Mouse (Mus musculus): ENCODE measurements around the gene Aimp2. TPM values are rescaled to one million over a fixed set of nuclear protein-coding genes. Genes with fewer than 3 reads are reported as not detected.
A peak's percentile ranks its signal among the peaks of the same experiment; 100 is the strongest.

Gene Aimp2
- polyA plus RNA-seq, 1 experiment: 130 TPM

- Histone ChIP-seq H3K9me3 (replicated peaks; ENCODE audit: control insufficient read depth, insufficient read depth, low read length, poor library complexity, severe bottlenecking) (no peaks in the 10 kb centered on the region), H3K36me3 (ENCODE audit: control insufficient read depth, insufficient read depth, low read length, poor library complexity, severe bottlenecking) (peaks cover 37% of the 10 kb centered on the region), H3K27ac (ENCODE audit: insufficient read depth, low read length) (no peak overlapping the region), H3K9ac (ENCODE audit: low read depth, poor library complexity, severe bottlenecking) (no peak overlapping the region), H3K27me3 (ENCODE audit: control insufficient read depth, insufficient read depth, low read length, poor library complexity, severe bottlenecking) (no peaks in the 10 kb centered on the region), H3K4me1 (ENCODE audit: control insufficient read depth, insufficient read depth, low read length) (no peaks in the 10 kb centered on the region), H3K4me3 (ENCODE audit: low read depth, low read length) (no peak overlapping the region)
- TF ChIP-seq CTCF (IDR thresholded peaks at IDR 0.05; ENCODE audit: low read depth, low read length) (no peak), POLR2A (IDR thresholded peaks at IDR 0.05; ENCODE audit: insufficient read depth, low read length) (no peak), EP300 (IDR thresholded peaks at IDR 0.05; ENCODE audit: insufficient read depth, low read depth, low read length) (no peak)
These were observed 6.6 kb upstream of the Aimp2 start for GRCm38 (mm10) chr5:143916221-143916620.

- H3K9ac ChIP-seq (ENCODE audit: low read depth, poor library complexity, severe bottlenecking): peak overlapping the region; percentile 31
- H3K4me1 ChIP-seq (ENCODE audit: control insufficient read depth, insufficient read depth, low read length): no peaks in the 10 kb centered on the region
- no peaks in the 10 kb centered on the region for H3K27me3 ChIP-seq (ENCODE audit: control insufficient read depth, insufficient read depth, low read length, poor library complexity, severe bottlenecking)
- H3K36me3 ChIP-seq (ENCODE audit: control insufficient read depth, insufficient read depth, low read length, poor library complexity, severe bottlenecking): peaks cover 14% of the 10 kb centered on the region
- peak overlapping the region; percentile 75 for H3K4me3 ChIP-seq (ENCODE audit: low read depth, low read length)
- TF ChIP-seq POLR2A (IDR thresholded peaks at IDR 0.05; ENCODE audit: insufficient read depth, low read length) (no peak), EP300 (IDR thresholded peaks at IDR 0.05; ENCODE audit: insufficient read depth, low read depth, low read length) (no peak), CTCF (IDR thresholded peaks at IDR 0.05; ENCODE audit: low read depth, low read length) (no peak)
- H3K27ac ChIP-seq (ENCODE audit: insufficient read depth, low read length): no peak overlapping the region
- no peaks in the 10 kb centered on the region for H3K9me3 ChIP-seq (replicated peaks; ENCODE audit: control insufficient read depth, insufficient read depth, low read length, poor library complexity, severe bottlenecking)
These were observed 721 bp downstream of the Aimp2 start for GRCm38 (mm10) chr5:143908926-143909325.

- H3K36me3 ChIP-seq (ENCODE audit: control insufficient read depth, insufficient read depth, low read length, poor library complexity, severe bottlenecking): peaks cover 29% of the 10 kb centered on the region
- H3K27me3 ChIP-seq (ENCODE audit: control insufficient read depth, insufficient read depth, low read length, poor library complexity, severe bottlenecking): no peaks in the 10 kb centered on the region
- H3K4me1 ChIP-seq (ENCODE audit: control insufficient read depth, insufficient read depth, low read length): no peaks in the 10 kb centered on the region
- H3K9ac ChIP-seq (ENCODE audit: low read depth, poor library complexity, severe bottlenecking): no peak overlapping the region
- no peak overlapping the region for H3K27ac ChIP-seq (ENCODE audit: insufficient read depth, low read length)
- TF ChIP-seq POLR2A (IDR thresholded peaks at IDR 0.05; ENCODE audit: insufficient read depth, low read length) (no peak), EP300 (IDR thresholded peaks at IDR 0.05; ENCODE audit: insufficient read depth, low read depth, low read length) (no peak), CTCF (IDR thresholded peaks at IDR 0.05; ENCODE audit: low read depth, low read length) (no peak)
- no peaks in the 10 kb centered on the region for H3K9me3 ChIP-seq (replicated peaks; ENCODE audit: control insufficient read depth, insufficient read depth, low read length, poor library complexity, severe bottlenecking)
- no peak overlapping the region for H3K4me3 ChIP-seq (ENCODE audit: low read depth, low read length)
These were observed 3.2 kb downstream of the Aimp2 start for GRCm38 (mm10) chr5:143906429-143906828.

- H3K9me3 ChIP-seq (replicated peaks; ENCODE audit: control insufficient read depth, insufficient read depth, low read length, poor library complexity, severe bottlenecking): no peaks in the 10 kb centered on the region
These were observed 5.8 kb downstream of the Aimp2 start for GRCm38 (mm10) chr5:143903813-143904212.

GRCm38 (mm10) chr5:143902111-143902510 lies 7.5 kb downstream of the Aimp2 start:
- Histone ChIP-seq H3K27me3 (ENCODE audit: control insufficient read depth, insufficient read depth, low read length, poor library complexity, severe bottlenecking) (no peaks in the 10 kb centered on the region), H3K27ac (ENCODE audit: insufficient read depth, low read length) (no peak overlapping the region), H3K36me3 (ENCODE audit: control insufficient read depth, insufficient read depth, low read length, poor library complexity, severe bottlenecking) (peaks cover 30% of the 10 kb centered on the region), H3K9ac (ENCODE audit: low read depth, poor library complexity, severe bottlenecking) (no peak overlapping the region), H3K4me1 (ENCODE audit: control insufficient read depth, insufficient read depth, low read length) (no peaks in the 10 kb centered on the region), H3K9me3 (replicated peaks; ENCODE audit: control insufficient read depth, insufficient read depth, low read length, poor library complexity, severe bottlenecking) (no peaks in the 10 kb centered on the region), H3K4me3 (ENCODE audit: low read depth, low read length) (no peak overlapping the region)
- TF ChIP-seq EP300 (IDR thresholded peaks at IDR 0.05; ENCODE audit: insufficient read depth, low read depth, low read length): no peak
- no peak for TF ChIP-seq CTCF (IDR thresholded peaks at IDR 0.05; ENCODE audit: low read depth, low read length)
- TF ChIP-seq POLR2A (IDR thresholded peaks at IDR 0.05; ENCODE audit: insufficient read depth, low read length): no peak

More at GRCm38 (mm10) chr5:143903813-143904212, 5.8 kb downstream of the Aimp2 start:
- Histone ChIP-seq H3K36me3 (ENCODE audit: control insufficient read depth, insufficient read depth, low read length, poor library complexity, severe bottlenecking) (peaks cover 30% of the 10 kb centered on the region), H3K4me3 (ENCODE audit: low read depth, low read length) (no peak overlapping the region), H3K9ac (ENCODE audit: low read depth, poor library complexity, severe bottlenecking) (no peak overlapping the region), H3K27me3 (ENCODE audit: control insufficient read depth, insufficient read depth, low read length, poor library complexity, severe bottlenecking) (no peaks in the 10 kb centered on the region), H3K27ac (ENCODE audit: insufficient read depth, low read length) (no peak overlapping the region), H3K4me1 (ENCODE audit: control insufficient read depth, insufficient read depth, low read length) (no peaks in the 10 kb centered on the region)
- no peak for TF ChIP-seq POLR2A (IDR thresholded peaks at IDR 0.05; ENCODE audit: insufficient read depth, low read length)
- no peak for TF ChIP-seq CTCF (IDR thresholded peaks at IDR 0.05; ENCODE audit: low read depth, low read length)
- no peak for TF ChIP-seq EP300 (IDR thresholded peaks at IDR 0.05; ENCODE audit: insufficient read depth, low read depth, low read length)

- Histone ChIP-seq H3K9ac (ENCODE audit: low read depth, poor library complexity, severe bottlenecking) (no peak within 1 kb of the TSS), H3K9me3 (replicated peaks; ENCODE audit: control insufficient read depth, insufficient read depth, low read length, poor library complexity, severe bottlenecking) (no peaks in the 10 kb centered on the region), H3K27me3 (ENCODE audit: control insufficient read depth, insufficient read depth, low read length, poor library complexity, severe bottlenecking) (no peaks in the 10 kb centered on the region), H3K27ac (ENCODE audit: insufficient read depth, low read length) (no peak within 1 kb of the TSS), H3K36me3 (ENCODE audit: control insufficient read depth, insufficient read depth, low read length, poor library complexity, severe bottlenecking) (peaks cover 14% of the 10 kb centered on the region), H3K4me1 (ENCODE audit: control insufficient read depth, insufficient read depth, low read length) (no peaks in the 10 kb centered on the region), H3K4me3 (ENCODE audit: low read depth, low read length) (no peak within 1 kb of the TSS)
- TF ChIP-seq EP300 (IDR thresholded peaks at IDR 0.05; ENCODE audit: insufficient read depth, low read depth, low read length) (no peak), CTCF (IDR thresholded peaks at IDR 0.05; ENCODE audit: low read depth, low read length) (peak; percentile 54)
These were observed 11.9 kb downstream of the Aimp2 start, which contains the start of gene Ankrd61 for GRCm38 (mm10) chr5:143897635-143898330. Gene Ankrd61, minus strand, starts transcription at chr5:143897685.
